Mouse (Mus musculus) macrophage (primary cell): ENCODE measurements around the gene Has3. TPM values are rescaled to one million over a fixed set of nuclear protein-coding genes. Genes with fewer than 3 reads are reported as not detected.
"Not testable (repeated sequence)": the region's sequence is repeated elsewhere in the genome, so short reads cannot be mapped to it uniquely, and the experiment has no call there.

ENCODE experiments used
- H3K27ac ChIP-seq: fragments of 350-480 bp; formaldehyde crosslinking; 2 replicates; pipeline ENCODE4 v1.9.0; 2021
- H3K36me3 ChIP-seq: fragments of 350-480 bp; formaldehyde crosslinking; 2 replicates; pipeline ENCODE4 v1.9.0; 2021; ENCODE audit errors: inconsistent target
- H3K4me3 ChIP-seq: fragments of 350-480 bp; formaldehyde crosslinking; 2 replicates; pipeline ENCODE4 v1.9.0; 2021; ENCODE audit errors: inconsistent target
- H3K79me2 ChIP-seq: fragments of 350-480 bp; formaldehyde crosslinking; 2 replicates; pipeline ENCODE4 v1.9.0; 2021; ENCODE audit errors: inconsistent target
- WGBS: methylation state at CpG from one replicate; pipeline ENCODE4 v1.1.7; 2026; ENCODE audit warnings: inconsistent platforms; ENCODE audit not compliant: missing documents; 5-methylcytosine and 5-hydroxymethylcytosine counted together
- polyA plus RNA-seq: library from polyadenylated mRNA; stranded (reverse); fragments of 250-400 nt; gene quantifications from 3 replicates; pipeline ENCODE4 v1.2.4, GENCODE M21; 2018; ENCODE audit warnings: inconsistent platforms

The Has3 gene
- polyA plus RNA-seq, 1 experiment from 2014 or later: 0.22 TPM

- WGBS: under 1% methylated on average over 55 of the region's 63 CpGs
- H3K4me3 ChIP-seq: no peak overlapping the region
- no peaks in the 10 kb centered on the region for H3K36me3 ChIP-seq
- H3K79me2 ChIP-seq: no peaks in the 10 kb centered on the region
- no peak overlapping the region for H3K27ac ChIP-seq
Observed at GRCm38 (mm10) chr8:106870537-106871327, 690 bp downstream of the Has3 start.

GRCm38 (mm10) chr8:106871328-106871926, 1.4 kb downstream of the Has3 start:
- Histone ChIP-seq H3K4me3 (no peak overlapping the region), H3K27ac (no peak overlapping the region), H3K79me2 (no peaks in the 10 kb centered on the region), H3K36me3 (no peaks in the 10 kb centered on the region)
- WGBS: 6% methylated on average over 15 of the region's 15 CpGs

GRCm38 (mm10) chr8:106871931-106872371, 1.9 kb downstream of the Has3 start:
- 13% methylated on average over 22 of the region's 22 CpGs for WGBS
- no peaks in the 10 kb centered on the region for H3K79me2 ChIP-seq
- H3K36me3 ChIP-seq: no peaks in the 10 kb centered on the region
- H3K4me3 ChIP-seq: no peak overlapping the region
- no peak overlapping the region for H3K27ac ChIP-seq

- Histone ChIP-seq H3K27ac (no peak overlapping the region), H3K36me3 (no peaks in the 10 kb centered on the region), H3K4me3 (no peak overlapping the region), H3K79me2 (no peaks in the 10 kb centered on the region)
- WGBS: 56% methylated on average over 8 of the region's 8 CpGs
Observed at GRCm38 (mm10) chr8:106872454-106873034, 2.5 kb downstream of the Has3 start.

- 90% methylated on average over 8 of the region's 8 CpGs for WGBS
- H3K79me2 ChIP-seq: no peaks in the 10 kb centered on the region
Observed at GRCm38 (mm10) chr8:106880121-106880707, 10.2 kb downstream of the Has3 start.

GRCm38 (mm10) chr8:106884094-106884493, 14.1 kb downstream of the Has3 start:
- 93% methylated on average over 11 of the region's 11 CpGs for WGBS
- Histone ChIP-seq H3K36me3 (peaks cover 42% of the 10 kb centered on the region), H3K79me2 (peaks cover 29% of the 10 kb centered on the region)
- H3K4me3 ChIP-seq, H3K27ac ChIP-seq: not testable (repeated sequence)

More at GRCm38 (mm10) chr8:106880121-106880707, 10.2 kb downstream of the Has3 start:
- H3K36me3 ChIP-seq: peaks cover 24% of the 10 kb centered on the region
- no peak overlapping the region for H3K4me3 ChIP-seq
- H3K27ac ChIP-seq: no peak overlapping the region

- 95% methylated on average over 4 of the region's 4 CpGs for WGBS
- H3K27ac ChIP-seq, H3K4me3 ChIP-seq: not testable (repeated sequence)
- Histone ChIP-seq H3K36me3 (peaks cover 42% of the 10 kb centered on the region), H3K79me2 (peaks cover 38% of the 10 kb centered on the region)
Observed at GRCm38 (mm10) chr8:106884826-106885400, 14.9 kb downstream of the Has3 start.

GRCm38 (mm10) chr8:106887336-106888189, 17.5 kb downstream of the Has3 start:
- Histone ChIP-seq H3K4me3 (no peak overlapping the region), H3K36me3 (peaks cover 37% of the 10 kb centered on the region), H3K27ac (no peak overlapping the region), H3K79me2 (peaks cover 64% of the 10 kb centered on the region)
- WGBS: 42% methylated on average over 5 of the region's 5 CpGs

GRCm38 (mm10) chr8:106888803-106889202, 18.8 kb downstream of the Has3 start:
- Histone ChIP-seq H3K27ac (no peak overlapping the region), H3K36me3 (peaks cover 25% of the 10 kb centered on the region)
- WGBS: 84% methylated on average over 3 of the region's 3 CpGs

GRCm38 (mm10) chr8:106892210-106892805, 22.3 kb downstream of the Has3 start:
- H3K27ac ChIP-seq: peak overlapping the region; percentile 61
- under 1% methylated on average over 15 of the region's 15 CpGs for WGBS
- H3K79me2 ChIP-seq: peaks cover 65% of the 10 kb centered on the region
- no peaks in the 10 kb centered on the region for H3K36me3 ChIP-seq
- peak overlapping the region; percentile 87 for H3K4me3 ChIP-seq

More at GRCm38 (mm10) chr8:106888803-106889202, 18.8 kb downstream of the Has3 start:
- Histone ChIP-seq H3K4me3 (no peak overlapping the region), H3K79me2 (peaks cover 71% of the 10 kb centered on the region)

GRCm38 (mm10) chr8:106892806-106893451, 22.9 kb downstream of the Has3 start:
- WGBS: under 1% methylated on average over 57 of the region's 57 CpGs
- Histone ChIP-seq H3K79me2 (peaks cover 59% of the 10 kb centered on the region), H3K36me3 (peaks cover under 1% of the 10 kb centered on the region; the same call in 1 of the 2 replicates)

GRCm38 (mm10) chr8:106893481-106894156, 23.6 kb downstream of the Has3 start, which contains the start of gene Utp4:
TSS of gene Utp4 (plus strand) at chr8:106893636.
- H3K79me2 ChIP-seq: peaks cover 52% of the 10 kb centered on the region
- H3K27ac ChIP-seq: peak within 1 kb of the TSS; percentile 61
- peak within 1 kb of the TSS; percentile 95 for H3K4me3 ChIP-seq
- H3K36me3 ChIP-seq: peaks cover 7% of the 10 kb centered on the region; the same call in 1 of the 2 replicates
- WGBS: under 1% methylated on average over 51 of the region's 63 CpGs

More at GRCm38 (mm10) chr8:106892806-106893451, 22.9 kb downstream of the Has3 start:
- Histone ChIP-seq H3K4me3 (peak overlapping the region; percentile 87), H3K27ac (peak overlapping the region; percentile 61)
